Mouse (Mus musculus) G1E (cell line): ENCODE data around the gene E130309D02Rik.

Source experiments
- CTCF ChIP-seq: IDR thresholded peaks from 2 replicates; pipeline ENCODE4 v1.5.1; 2012; ENCODE audit warnings: low read depth, low read length, inconsistent platforms, mixed read lengths
- GATA1 ChIP-seq: IDR thresholded peaks from 2 replicates; pipeline ENCODE4 v1.6.1; 2012; ENCODE audit warnings: borderline replicate concordance, low read length, inconsistent platforms, mixed read lengths
- GATA2 ChIP-seq: IDR thresholded peaks from 2 replicates; pipeline ENCODE4 v1.6.1; 2012; ENCODE audit warnings: low read depth, low read length, inconsistent platforms, borderline replicate concordance
- POLR2AphosphoS5 ChIP-seq: IDR thresholded peaks from 2 replicates; pipeline ENCODE4 v1.6.1; 2012; ENCODE audit warnings: low read depth, low read length, inconsistent platforms; ENCODE audit not compliant: insufficient replicate concordance
- TAL1 ChIP-seq: conservative IDR thresholded peaks from 2 replicates; pipeline ENCODE4 v1.6.1; 2012; ENCODE audit warnings: low read depth, low read length, inconsistent platforms, mixed read lengths

- TF ChIP-seq CTCF, result no peak
- no peak for TF ChIP-seq GATA1
- TF ChIP-seq POLR2AphosphoS5, result no peak
- TF ChIP-seq TAL1, result no peak
- no peak for TF ChIP-seq GATA2
Measured at GRCm38 (mm10) chr5:143252039-143252438, 63.1 kb downstream of the E130309D02Rik start.
